Mouse (Mus musculus) ES-E14 (cell line): Measurements from ENCODE around the gene Dagla.

Experiments
- HCFC1 ChIP-seq: IDR thresholded peaks from 2 replicates; pipeline ENCODE4 v1.6.1; 2012; ENCODE audit warnings: low read length, inconsistent platforms, borderline replicate concordance; ENCODE audit not compliant: insufficient read depth
- MAFK ChIP-seq: IDR thresholded peaks from 2 replicates; pipeline ENCODE4 v1.6.1; 2014; ENCODE audit warnings: mild to moderate bottlenecking, low read depth, low read length, inconsistent platforms; ENCODE audit not compliant: insufficient read depth
- ZC3H11A ChIP-seq: IDR thresholded peaks from 2 replicates; pipeline ENCODE4 v1.6.1; 2012; ENCODE audit warnings: low read depth, mild to moderate bottlenecking, inconsistent platforms, low read length, borderline replicate concordance
- ZNF384 ChIP-seq: IDR thresholded peaks from 2 replicates; pipeline ENCODE4 v1.6.1; 2012; ENCODE audit warnings: low read depth, low read length, inconsistent platforms

- TF ChIP-seq MAFK = no peak
- TF ChIP-seq ZC3H11A = no peak
- TF ChIP-seq ZNF384 = no peak
- no peak for TF ChIP-seq HCFC1
Measured at GRCm38 (mm10) chr19:10235784-10236565, 68.7 kb downstream of the Dagla start.
